Mouse (Mus musculus) MN1 (cell line): ENCODE results near the gene Pkn1.
A peak's percentile ranks its signal among the peaks of the same experiment; 100 is the strongest.

Source experiments
- DNase-seq: peaks from one replicate; pipeline ENCODE4 v3.0.0-alpha.2; 2016; ENCODE audit warnings: low spot score

Pkn1 gene

GRCm38 (mm10) chr8:83652744-83653661, 46.0 kb downstream of the Pkn1 start:
- peak; percentile 41 for DNase-seq

DNA sequence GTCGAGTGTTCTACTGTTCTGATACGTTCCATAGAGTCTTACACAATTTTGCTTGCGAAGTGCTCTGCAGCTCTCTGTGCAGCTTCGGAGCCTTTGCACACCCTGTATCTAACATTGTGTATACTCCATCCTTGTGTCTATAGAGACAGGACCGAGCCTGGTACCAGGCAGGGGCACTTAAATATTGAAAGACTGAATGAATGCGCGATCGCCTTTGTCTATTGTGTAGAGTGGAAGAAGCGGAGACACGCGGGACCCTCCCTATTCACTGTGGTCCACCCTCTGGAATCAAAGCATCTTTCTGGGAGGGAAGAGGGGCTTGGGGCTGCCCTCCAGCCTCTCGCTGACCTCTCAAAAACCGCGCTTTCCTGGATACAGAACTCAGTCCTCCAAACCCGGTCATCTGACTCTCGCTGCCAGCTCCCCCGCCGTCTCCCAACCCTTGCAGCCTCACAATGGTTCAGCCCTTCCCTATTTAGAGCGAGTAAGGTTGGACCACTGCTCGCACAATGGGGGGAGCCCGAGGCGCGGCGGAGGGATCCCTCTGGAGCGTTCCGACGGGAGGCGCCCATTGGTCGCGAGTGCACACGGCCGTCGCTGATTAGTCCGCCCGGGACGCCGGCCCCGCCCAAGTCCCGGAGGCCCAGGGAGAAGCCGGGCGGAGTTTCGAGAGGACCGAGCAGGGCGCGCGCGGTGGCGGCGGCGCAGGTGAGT, 46.8 kb downstream of the Pkn1 start, which contains the start of gene Gipc1:
TSS of gene Gipc1 (plus strand) at position 648 of the 714 bp plus-strand sequence.
- peak; percentile 99 for DNase-seq

DNA sequence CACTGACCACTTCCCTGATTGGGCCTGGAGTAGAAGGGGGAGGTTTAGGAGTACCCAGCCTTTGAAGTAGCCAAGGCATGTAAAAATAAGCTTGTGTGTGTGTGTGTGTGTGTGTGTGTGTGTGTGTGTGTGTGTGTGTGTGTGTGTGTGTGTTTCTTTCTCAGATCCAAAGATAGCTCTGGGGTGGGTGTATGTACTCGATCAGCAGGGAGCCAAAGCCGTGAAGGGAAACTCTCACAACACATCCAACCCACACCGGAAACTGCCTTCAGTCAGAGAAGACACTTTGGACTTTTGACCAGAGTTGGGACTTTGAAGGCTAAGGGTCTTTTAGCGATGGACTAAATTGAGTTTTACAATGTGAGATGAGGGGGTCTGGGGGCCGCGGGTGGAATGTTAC, 49.3 kb downstream of the Pkn1 start:
- DNase-seq = no peak

- DNase-seq = no peak
Observed at GRCm38 (mm10) chr8:83648031-83648430, 50.9 kb downstream of the Pkn1 start.

DNA sequence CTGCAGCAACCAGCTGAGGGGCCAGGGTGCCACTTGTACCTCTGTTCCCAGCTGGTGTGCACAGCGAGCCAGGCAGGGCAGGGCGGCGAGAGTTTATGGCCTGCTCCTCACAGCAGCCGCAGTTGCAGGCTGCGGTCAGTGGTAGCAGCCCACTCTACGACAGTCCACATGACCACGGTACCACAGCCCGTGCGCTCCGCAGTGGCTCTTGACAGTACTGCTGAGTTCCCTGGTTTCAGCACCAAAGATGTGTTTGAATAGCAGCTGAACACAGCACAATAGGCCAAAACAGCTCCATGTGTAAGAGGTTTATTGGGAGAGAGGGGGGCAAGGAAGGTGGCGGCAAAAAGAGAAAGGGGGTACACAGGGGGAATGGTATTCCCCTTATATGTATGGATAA, 51.5 kb downstream of the Pkn1 start:
- no peak for DNase-seq

DNA sequence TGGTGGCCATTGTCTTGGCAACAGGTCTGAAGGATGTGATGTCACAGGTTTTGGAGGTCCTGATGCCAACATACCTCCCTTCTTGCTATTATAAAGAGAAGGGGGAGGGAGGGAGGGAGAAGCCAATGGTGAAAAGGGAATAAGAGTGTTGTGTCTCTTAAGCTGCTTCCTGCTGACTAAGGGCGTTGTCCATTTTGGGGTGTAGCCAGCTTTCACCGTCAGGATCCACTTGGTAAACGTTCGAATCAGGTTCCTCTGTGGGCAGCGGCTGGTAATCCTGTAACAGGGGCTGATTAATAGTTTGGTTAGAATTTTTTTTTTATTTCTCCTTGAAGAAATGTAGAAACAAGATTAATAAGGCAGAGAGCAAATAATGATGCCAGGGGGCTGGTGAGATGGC, 59.3 kb downstream of the Pkn1 start:
- DNase-seq = no peak

- no peak for DNase-seq
Observed at GRCm38 (mm10) chr8:83638856-83639255, 60.1 kb downstream of the Pkn1 start.

- no peak for DNase-seq
Observed at GRCm38 (mm10) chr8:83632083-83632707, 66.8 kb downstream of the Pkn1 start.

DNA sequence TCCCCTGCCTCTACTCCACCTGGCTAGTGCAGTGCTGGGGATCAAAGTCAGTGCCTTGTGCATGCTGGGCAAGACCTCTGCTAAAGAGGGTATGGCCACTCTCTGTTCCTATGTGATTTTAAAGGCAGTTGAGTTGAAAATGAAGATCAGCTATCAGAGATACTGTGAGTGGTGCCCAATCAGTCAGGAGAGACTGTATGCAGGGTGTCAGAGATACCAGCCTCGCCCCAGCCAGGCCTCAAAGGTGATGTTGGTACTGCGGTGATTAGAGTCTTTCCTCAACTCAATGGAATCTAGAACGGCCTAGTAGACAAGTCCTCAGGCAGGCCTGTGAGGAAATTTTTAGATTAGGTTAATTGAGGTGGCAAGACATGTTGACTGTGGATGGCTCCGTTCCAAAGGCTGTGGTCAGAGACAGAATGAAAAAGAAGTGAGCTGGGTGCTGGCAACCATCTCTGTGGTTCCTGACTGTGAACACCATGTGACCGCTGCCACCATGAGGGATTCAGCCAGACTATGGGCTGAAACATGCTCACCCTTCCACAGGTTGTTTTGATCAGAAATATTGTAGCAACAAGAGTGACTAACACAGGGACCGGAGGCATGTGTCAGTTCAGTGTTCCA, 73.2 kb downstream of the Pkn1 start:
- DNase-seq = no peak

DNA sequence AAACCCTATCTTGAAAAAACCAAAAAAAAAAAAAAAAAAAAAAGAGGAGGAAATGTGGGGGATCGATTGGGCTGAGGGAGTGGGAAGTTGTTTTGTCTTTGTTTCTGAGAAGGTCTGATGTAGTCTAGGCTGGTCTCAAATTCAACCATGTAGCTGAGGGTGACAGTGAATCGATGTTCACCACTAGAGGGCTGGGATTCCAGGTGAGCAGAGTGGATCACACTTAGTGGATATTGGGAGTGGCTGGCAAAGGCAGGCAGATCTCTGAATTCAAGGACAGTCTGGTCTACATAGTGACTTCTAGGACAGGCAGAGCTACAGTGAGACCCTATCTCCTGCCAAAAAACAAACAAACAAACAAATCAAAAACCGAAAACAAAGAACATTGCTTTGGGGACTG, 74.2 kb downstream of the Pkn1 start:
- DNase-seq = no peak

DNA sequence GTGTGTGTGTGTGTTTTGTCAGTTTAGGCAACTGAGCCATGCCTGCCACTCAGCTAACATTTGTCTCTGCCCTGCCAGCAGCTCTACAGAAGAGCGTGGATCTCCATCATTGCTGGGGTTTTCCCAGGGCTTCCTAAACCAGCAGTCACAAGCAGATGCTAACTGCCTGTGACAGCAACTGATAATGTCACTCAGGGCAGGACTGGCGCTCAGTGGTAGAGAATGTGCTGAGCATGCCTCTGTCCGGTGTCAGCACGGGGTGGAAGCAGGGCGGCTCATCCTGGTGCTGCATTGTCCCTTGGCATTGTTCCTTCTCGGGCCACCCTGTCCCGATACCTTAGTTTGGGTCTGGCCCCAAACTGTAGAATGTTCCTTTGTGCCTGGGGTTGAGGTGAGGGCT, 75.4 kb downstream of the Pkn1 start:
- no peak for DNase-seq

DNA sequence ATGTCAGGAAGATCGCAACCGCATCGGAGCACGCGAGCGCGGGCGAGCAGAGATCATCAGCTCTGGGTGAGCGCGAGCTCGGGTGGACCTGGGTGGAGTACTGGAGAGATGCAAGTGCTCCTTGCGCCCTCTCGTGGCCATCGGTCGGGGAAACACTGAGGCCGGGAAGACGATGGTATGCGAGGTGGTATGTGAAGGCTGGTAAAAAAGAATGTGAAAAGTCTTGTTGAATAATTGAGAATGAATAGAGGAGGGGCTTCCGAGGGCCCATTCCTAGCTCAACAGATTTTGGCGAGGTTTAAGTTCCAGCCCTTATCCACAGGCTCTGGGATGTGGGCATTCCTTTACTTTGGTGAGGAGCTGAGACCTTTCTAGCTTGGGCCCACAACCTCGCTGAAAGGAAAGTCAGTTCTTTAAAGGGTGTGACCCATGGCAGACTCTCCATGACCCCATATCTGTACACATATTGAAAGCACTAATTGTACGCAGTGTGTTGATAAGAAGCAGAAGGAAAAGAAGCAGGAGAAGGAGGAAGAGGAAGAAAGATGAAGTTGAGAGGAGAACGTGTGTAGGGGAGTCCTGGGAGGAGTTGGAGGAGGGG, 76.5 kb downstream of the Pkn1 start:
- DNase-seq = peak; percentile 85

DNA sequence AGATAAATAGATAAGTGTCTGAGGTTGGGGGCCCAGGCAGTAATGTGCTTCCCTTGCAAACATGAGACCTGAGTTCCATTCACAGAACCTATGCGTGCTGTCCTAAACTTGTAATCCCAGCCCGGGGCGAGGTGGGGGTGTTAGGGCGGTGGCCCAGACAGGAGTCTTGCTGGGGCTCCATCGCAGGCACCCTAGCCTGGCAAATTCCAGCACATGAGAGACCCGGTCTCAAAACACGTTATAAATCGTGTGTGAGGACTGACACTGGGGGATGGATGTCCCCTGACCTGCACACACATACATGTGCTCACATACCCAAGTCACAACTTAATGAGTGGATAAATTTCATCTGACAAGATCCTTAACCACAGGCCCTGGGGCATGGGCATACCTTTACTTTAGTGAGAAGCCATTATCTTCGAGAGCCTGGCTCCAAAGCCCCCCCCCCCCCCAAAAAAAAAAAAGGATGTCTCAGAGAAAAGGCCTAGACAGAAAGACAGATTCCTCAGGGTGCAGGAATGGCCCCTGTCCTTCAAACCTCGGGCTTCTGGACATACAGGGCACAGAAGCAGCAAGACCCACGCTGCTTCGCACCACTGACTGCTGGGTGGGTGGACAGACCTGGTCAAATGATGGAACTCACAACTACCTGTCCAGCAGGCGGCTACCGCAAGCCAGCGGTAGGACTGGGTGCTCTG, 77.1 kb downstream of the Pkn1 start:
- no peak for DNase-seq

- no peak for DNase-seq
Observed at GRCm38 (mm10) chr8:83619568-83620285, 79.3 kb downstream of the Pkn1 start.

- no peak for DNase-seq
Observed at GRCm38 (mm10) chr8:83618566-83618965, 80.4 kb downstream of the Pkn1 start.

GRCm38 (mm10) chr8:83617111-83617510, 81.9 kb downstream of the Pkn1 start:
- no peak for DNase-seq

- DNase-seq = no peak
Observed at GRCm38 (mm10) chr8:83616625-83617024, 82.4 kb downstream of the Pkn1 start.
